Mouse (Mus musculus) kidney, embryonic 15.5 days (tissue): Measurements from ENCODE around the gene Zfp617. TPM values are rescaled to one million over a fixed set of nuclear protein-coding genes. Genes with fewer than 3 reads are reported as not detected.

Experiments
- polyA plus RNA-seq: library from polyadenylated mRNA; unstranded; fragments of >200 nt; fragmentation: Nextera tagmentation; extraction: Ambion mirVana; gene quantifications from 2 replicates; pipeline ENCODE4 v1.2.1, GENCODE M21; 2015

Gene Zfp617
- polyA plus RNA-seq, 1 experiment from 2014 or later, result 26.1 TPM

Other genes with a start within 250 kb of the Zfp617 start
- gene Unc13a, start 236.9 kb upstream of the Zfp617 start, polyA plus RNA-seq, result 0.80 and 1.2 TPM in 2 replicates
- 6.3 and 7.2 TPM in 2 replicates for gene Jak3, start 232.3 kb upstream of the Zfp617 start, polyA plus RNA-seq
- gene Insl3, start 219.4 kb upstream of the Zfp617 start, polyA plus RNA-seq, result 1.2 and 1.7 TPM in 2 replicates
- gene B3gnt3, start 206.8 kb upstream of the Zfp617 start, polyA plus RNA-seq, result 2.8 and 3.9 TPM in 2 replicates
- gene Fcho1, start 182.9 kb upstream of the Zfp617 start, polyA plus RNA-seq, result 6.3 and 6.5 TPM in 2 replicates
- gene Zfp709, start 26.6 kb upstream of the Zfp617 start, polyA plus RNA-seq, result 6.4 and 6.6 TPM in 2 replicates
- gene Zfp882, start within 50 bp of the Zfp617 start, polyA plus RNA-seq, result 6.8 and 7.3 TPM in 2 replicates
- gene Zfp961, start 42.4 kb downstream of the Zfp617 start, polyA plus RNA-seq, result 26.4 and 26.5 TPM in 2 replicates
- 0.82 and 1.3 TPM in 2 replicates for gene Cyp4f18, start 101.0 kb downstream of the Zfp617 start, polyA plus RNA-seq
- gene Olfr372, start 132.6 kb downstream of the Zfp617 start, polyA plus RNA-seq, result not detected in 2 replicates
- gene Olfr373, start 174.5 kb downstream of the Zfp617 start, polyA plus RNA-seq, result 0.05 TPM in 2 replicates
- 0.06 TPM in 1 of 2 replicates, not detected in the other for gene Olfr374, start 198.4 kb downstream of the Zfp617 start, polyA plus RNA-seq
- 770 and 775 TPM in 2 replicates for gene Tpm4, start 226.3 kb downstream of the Zfp617 start, polyA plus RNA-seq